Mouse (Mus musculus) kidney, adult 11 months (tissue): ENCODE data around the gene Dnajc4.
A peak's percentile ranks its signal among the peaks of the same experiment; 100 is the strongest.

Source experiments
- DNase-seq: peaks from one replicate; pipeline ENCODE4 v3.0.0; 2022

Dnajc4 gene

GRCm38 (mm10) chr19:6992011-6992858, at the start of gene Dnajc4:
TSS of gene Dnajc4 (minus strand) at chr19:6992572.
- peak; percentile 97 for DNase-seq

- DNase-seq = no peak
These were observed 48.8 kb upstream of the Dnajc4 start for GRCm38 (mm10) chr19:7041171-7041570.

DNA sequence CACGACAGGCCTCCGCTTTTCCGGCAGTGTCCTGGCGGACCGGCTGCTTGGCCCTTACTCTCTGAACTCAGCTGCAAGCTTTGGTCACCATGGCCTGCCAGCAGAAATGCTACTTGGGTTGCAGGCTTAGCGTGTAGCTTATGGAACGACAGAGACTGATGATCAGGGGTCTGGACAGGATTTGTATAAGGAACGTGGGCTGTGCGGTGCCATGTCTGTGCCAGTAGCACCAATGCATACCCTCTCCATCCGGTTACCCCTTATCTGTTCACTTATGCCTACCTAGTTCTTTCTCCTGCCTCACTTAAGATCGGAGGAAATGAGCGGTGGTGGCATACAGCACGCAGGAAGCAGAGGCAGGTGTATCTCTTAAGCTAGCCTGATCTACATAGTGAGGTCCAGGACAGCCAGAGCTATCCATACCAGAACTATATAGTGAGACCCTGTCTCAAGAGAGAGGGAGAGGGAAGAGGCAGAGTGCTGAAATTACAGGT, 48.3 kb upstream of the Dnajc4 start:
- no peak for DNase-seq

GRCm38 (mm10) chr19:7039841-7040636, 47.7 kb upstream of the Dnajc4 start, which contains the start of gene Stip1:
TSS of gene Stip1 (minus strand) at chr19:7039967.
- DNase-seq = peak; percentile 100

DNA sequence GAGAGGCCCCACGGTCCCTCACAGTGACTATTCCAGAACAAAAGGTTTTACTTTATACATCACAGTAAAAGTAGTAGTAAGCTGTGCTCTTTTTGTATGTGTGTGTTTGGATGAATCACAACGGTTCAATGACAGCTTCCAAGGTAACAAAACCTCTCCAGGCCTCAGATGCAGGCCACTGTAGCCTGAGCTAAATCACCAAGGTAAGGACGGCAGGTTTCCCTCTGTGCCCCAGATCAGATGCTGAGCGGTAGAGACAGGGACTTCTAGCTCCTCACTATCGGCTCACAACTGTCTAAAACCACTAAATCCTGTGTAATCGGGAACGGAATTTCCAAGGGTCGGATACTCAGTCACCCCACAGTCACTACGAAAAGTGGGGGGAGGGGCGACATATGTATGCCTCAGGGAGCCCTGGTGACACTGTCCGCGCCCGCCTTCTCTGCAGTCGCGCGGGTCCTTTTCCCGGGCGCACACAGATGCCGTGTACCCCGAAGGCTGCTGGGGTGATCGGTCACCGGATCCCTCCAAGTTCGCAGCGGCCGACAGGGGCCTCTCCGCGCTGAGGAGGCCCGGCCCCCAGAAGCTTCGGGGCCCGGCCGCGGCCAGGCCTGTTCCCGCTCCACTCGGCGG, 46.8 kb upstream of the Dnajc4 start:
- peak; percentile 51 for DNase-seq

- no peak for DNase-seq
These were observed 41.6 kb upstream of the Dnajc4 start for GRCm38 (mm10) chr19:7034006-7034405.

DNA sequence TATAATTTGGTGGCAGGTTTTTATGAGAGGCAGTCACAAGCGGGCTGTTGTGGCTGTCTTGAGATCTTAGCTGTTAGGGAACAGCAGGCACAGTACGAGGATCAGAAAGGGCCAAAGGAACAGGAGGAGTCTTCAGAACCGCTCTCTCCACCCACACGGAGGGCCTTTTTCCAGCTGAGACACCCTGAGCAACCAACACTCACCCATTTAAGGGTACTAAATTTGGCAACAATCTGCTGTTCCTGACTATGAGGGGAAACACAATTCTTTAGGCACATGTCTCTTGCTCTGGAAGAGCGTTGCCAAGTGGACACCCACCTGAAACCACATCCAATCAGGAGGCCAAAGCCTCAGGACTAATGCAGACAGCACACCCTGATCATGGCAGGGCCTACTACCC, 37.2 kb upstream of the Dnajc4 start:
- no peak for DNase-seq

DNA sequence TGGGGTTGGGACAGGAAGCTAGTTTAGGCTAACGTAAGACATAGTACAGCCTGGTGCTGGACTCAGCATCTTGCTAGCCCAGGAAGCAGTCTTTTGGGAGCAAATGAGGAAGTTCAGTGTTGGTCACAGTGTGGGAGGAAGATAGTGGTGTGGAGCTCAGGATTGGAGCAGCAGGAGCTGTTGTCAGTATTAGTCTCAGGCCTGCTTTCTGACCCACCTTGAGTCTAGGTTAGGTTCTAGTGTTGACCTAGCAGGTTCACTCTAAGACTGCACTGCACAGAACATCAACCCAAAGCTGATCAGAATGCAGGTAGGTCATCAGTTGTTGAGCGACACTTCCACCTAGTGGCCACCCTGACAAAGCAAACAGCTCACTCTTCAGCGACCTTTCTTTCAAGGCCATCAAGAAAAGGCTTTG, 27.9 kb upstream of the Dnajc4 start:
- DNase-seq = peak; percentile 55

- DNase-seq = no peak
These were observed 26.8 kb upstream of the Dnajc4 start, which contains the start of gene Fermt3 for GRCm38 (mm10) chr19:7019191-7019590. TSS of gene Fermt3 (minus strand) at chr19:7019469.

DNA sequence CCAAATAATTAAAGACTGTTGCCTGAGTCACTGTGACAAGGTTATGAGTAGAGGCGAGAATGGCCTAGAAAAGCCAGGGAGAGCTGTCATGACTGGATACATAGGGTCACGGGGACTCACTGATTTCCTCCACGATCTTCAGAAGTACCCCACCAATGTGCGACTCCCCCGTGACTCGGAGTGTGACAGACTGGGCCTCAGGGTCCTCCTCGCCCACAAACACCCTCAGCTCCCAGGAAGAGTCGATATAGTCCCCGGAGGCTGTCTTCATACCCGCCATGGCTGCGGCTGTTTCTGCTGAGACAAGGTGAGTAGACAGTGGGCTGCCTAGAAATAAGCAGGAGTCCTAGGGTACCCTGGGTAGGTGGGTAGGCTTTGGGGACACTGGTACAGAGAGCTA, 26.2 kb upstream of the Dnajc4 start:
- no peak for DNase-seq

GRCm38 (mm10) chr19:7017541-7018457, 25.4 kb upstream of the Dnajc4 start:
- no peak for DNase-seq

DNA sequence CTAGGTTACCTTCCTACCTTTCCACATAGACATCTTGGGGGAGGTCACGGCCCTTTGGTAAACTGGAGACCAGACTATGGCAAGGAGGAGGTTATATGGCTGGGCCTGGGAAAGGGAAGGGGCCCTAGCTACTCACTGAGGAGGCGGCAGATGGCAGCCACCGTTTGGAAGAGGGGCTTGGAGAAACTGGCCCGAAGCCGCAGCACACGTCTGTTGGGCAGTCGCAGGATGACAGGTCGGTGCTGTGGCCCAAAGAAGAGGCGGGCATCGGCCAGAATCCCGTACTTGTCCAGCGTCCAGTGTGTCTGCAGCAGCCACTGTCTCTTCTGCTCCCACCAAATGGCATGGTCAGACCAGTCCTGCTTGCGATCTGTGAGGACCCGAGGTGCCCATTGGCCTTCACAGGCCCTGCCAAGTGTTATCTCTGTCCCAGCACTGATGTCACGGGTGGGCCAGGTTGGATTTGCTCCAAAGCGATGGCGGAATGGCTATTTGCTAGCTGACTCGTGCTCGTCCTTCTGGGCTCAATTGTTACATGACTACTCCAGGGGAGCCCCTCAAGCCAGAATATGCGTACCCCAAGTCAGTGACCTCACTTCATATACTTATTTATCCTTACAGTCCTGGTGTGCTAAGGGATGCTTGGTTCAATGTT, 22.2 kb upstream of the Dnajc4 start:
- DNase-seq = no peak

DNA sequence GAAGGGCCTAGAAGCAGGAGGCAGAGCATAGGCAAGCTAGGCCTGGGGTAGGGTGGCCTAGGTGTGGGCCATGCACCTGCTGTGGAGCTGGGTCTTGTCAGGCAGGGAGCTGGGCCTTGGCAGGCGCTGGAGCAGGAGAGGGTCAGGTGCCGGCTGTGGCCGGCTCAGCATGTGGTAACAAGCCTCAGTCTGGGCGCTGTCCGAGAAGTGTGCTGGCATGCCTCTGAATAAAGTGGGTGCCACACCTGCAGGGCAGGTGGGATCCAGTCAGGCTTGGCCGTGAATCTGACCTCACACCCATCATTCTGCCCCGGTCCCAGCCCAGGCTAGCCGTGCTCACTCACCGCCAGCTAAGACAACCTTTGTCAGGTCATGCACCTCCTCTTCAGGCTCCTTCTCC, 21.6 kb upstream of the Dnajc4 start:
- DNase-seq = no peak

- no peak for DNase-seq
These were observed 20.1 kb upstream of the Dnajc4 start for GRCm38 (mm10) chr19:7012426-7012825.

GRCm38 (mm10) chr19:7006892-7007593, 14.7 kb upstream of the Dnajc4 start:
- no peak for DNase-seq

DNA sequence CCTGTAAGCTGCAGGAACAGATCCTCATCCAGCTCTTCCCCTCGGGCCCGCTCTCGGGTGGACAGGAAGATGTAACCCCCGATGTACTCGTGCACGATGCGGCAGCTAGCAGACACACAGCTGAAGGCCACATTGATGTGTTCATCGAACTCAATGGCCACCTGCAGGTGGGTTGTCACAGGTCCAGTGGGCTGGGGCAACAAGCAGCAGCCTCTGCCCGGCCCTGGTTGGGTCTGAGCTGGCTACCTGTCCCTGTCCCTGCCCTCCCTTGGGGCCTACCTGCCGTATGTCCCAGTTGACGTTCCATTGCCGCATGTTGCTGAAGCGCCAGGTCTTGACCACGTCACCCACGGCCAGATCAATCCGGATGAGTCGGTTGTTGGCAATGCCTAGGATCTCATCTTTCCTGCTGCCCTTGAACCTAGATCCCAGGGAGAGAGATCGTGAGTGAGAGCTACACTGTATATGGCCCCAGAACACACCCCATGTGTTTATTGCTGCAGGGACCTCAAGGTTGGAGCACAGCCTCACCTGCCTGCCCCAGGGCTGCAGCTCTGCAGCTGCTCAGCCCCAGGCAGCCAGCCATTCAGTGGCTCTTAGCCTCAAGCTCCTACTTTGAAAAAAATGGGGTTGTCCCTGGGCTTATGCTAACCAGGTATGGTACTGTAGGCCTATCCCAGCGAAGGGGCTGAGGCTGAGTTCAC, 7.1 kb upstream of the Dnajc4 start:
- no peak for DNase-seq

GRCm38 (mm10) chr19:6997721-6998290, 5.4 kb upstream of the Dnajc4 start:
- DNase-seq = no peak

DNA sequence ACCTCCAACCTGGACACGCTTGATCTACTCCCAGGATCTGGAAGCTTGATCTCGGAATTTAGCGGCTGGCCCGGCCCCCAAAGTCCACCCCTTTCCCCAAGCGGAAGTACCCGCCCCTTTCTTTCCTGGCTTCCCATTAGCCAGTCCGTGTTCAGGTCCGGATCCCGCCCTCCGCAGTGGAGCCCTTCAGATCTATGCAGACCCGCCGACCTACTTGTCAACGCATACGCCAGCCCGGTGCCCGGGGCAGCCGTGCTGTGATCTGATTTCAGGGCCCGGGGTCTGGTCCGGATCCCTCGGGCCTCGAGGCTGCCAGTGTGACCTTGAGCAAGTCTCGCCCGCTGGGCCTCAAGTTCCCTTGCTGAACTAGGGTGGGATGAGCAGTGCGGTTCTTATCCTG, 3.6 kb upstream of the Dnajc4 start, which contains the start of the genes Nudt22 and Trpt1:
Nudt22 (minus strand) TSS at position 112 of the 400 bp plus-strand sequence.
Trpt1 (plus strand) TSS at position 126 of the 400 bp plus-strand sequence.
- DNase-seq = peak; percentile 95

- no peak for DNase-seq
These were observed 3.1 kb upstream of the Dnajc4 start for GRCm38 (mm10) chr19:6995255-6995991.
